Mouse (Mus musculus) neural tube, embryonic 14.5 days (tissue): ENCODE data around the gene Rnps1. TPM values are rescaled to one million over a fixed set of nuclear protein-coding genes. Genes with fewer than 3 reads are reported as not detected.
"Not testable (repeated sequence)": the region's sequence is repeated elsewhere in the genome, so short reads cannot be mapped to it uniquely, and the experiment has no call there.

ENCODE experiments used
- ATAC-seq: fragments of 200-750 bp; cut with Nextera tagmentation; 2 replicates; pipeline ENCODE4 v1.8.0; 2017; ENCODE audit warnings: low read depth, mild to moderate bottlenecking, moderate TSS enrichment, moderate library complexity
- H3K27ac ChIP-seq: fragments of 300-500 bp; sonication (generic); 2 replicates; pipeline ENCODE4 v1.5.1; 2014; ENCODE audit warnings: low read depth, mild to moderate bottlenecking, control low read depth, low read length, moderate library complexity, mixed read lengths
- H3K27me3 ChIP-seq: fragments of 300-500 bp; sonication (generic); 2 replicates; pipeline ENCODE4 v1.6.1; 2014; ENCODE audit warnings: low read length; ENCODE audit not compliant: control insufficient read depth, insufficient read depth
- H3K36me3 ChIP-seq: fragments of 300-500 bp; sonication (generic); 2 replicates; pipeline ENCODE4 v1.6.1; 2014; ENCODE audit warnings: low read length, mixed read lengths; ENCODE audit not compliant: control insufficient read depth, insufficient read depth
- H3K4me1 ChIP-seq: fragments of 300-500 bp; sonication (generic); 2 replicates; pipeline ENCODE4 v1.6.1; 2014; ENCODE audit warnings: low read length; ENCODE audit not compliant: control insufficient read depth, insufficient read depth
- H3K4me2 ChIP-seq: fragments of 300-500 bp; sonication (generic); 2 replicates; pipeline ENCODE4 v1.6.1; 2014; ENCODE audit warnings: mild to moderate bottlenecking, low read depth, low read length, control low read depth
- H3K4me3 ChIP-seq: fragments of 300-500 bp; sonication (generic); 2 replicates; pipeline ENCODE4 v1.5.1; 2014; ENCODE audit warnings: low read depth, low read length, control low read depth, mixed read lengths
- H3K9ac ChIP-seq: fragments of 300-500 bp; sonication (generic); replicated peaks from 2 replicates; pipeline ENCODE4 v1.6.1; 2014; ENCODE audit warnings: low read depth, mild to moderate bottlenecking, control low read depth, low read length, mixed read lengths
- H3K9me3 ChIP-seq: fragments of 300-500 bp; sonication (generic); 2 replicates; pipeline ENCODE4 v1.6.1; 2016; ENCODE audit warnings: low read length; ENCODE audit not compliant: control insufficient read depth
- WGBS: fragments of 180-500 bp; shearing (Covaris S2); extraction: QIAGEN DNeasy Blood & Tissue Kit; methylation state at CpG from one replicate; pipeline ENCODE4 v1.1.7; 2014; 5-methylcytosine and 5-hydroxymethylcytosine counted together
- polyA plus RNA-seq: library from polyadenylated mRNA; unstranded; fragments of >200 nt; fragmentation: Nextera tagmentation; extraction: Ambion mirVana; gene quantifications from 2 replicates; pipeline ENCODE4 v1.2.1, GENCODE M21; 2014

Rnps1 gene
- polyA plus RNA-seq, 1 experiment from 2014 or later = 285 TPM

DNA sequence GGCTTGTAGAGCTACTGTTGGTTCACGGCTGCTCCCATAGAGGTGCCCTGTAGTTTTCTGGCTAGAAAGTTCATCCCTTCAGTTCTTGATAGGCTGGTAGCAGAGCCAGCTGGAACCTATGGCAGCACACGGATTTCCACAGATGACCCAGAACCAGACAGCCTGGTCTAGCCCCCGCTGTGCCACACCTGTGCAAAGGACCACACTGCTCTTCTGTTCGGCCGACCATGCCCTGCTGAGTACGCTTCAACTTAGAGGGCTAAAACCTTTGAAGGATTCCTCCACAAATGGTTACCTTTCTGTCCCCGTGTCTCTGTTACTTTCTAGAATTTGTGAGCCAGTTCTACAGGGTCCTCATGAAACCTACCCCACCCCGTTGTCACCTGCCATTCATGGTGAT lies 11.0 kb downstream of the Rnps1 start:
- not testable (repeated sequence) for H3K9ac ChIP-seq, ATAC-seq, H3K27me3 ChIP-seq, H3K4me2 ChIP-seq, H3K9me3 ChIP-seq, H3K27ac ChIP-seq, H3K4me3 ChIP-seq
- peaks cover 13% of the 10 kb centered on the region for H3K4me1 ChIP-seq
- WGBS = 91% methylated on average over 5 of the region's 8 CpGs
- H3K36me3 ChIP-seq = peaks cover 39% of the 10 kb centered on the region

DNA sequence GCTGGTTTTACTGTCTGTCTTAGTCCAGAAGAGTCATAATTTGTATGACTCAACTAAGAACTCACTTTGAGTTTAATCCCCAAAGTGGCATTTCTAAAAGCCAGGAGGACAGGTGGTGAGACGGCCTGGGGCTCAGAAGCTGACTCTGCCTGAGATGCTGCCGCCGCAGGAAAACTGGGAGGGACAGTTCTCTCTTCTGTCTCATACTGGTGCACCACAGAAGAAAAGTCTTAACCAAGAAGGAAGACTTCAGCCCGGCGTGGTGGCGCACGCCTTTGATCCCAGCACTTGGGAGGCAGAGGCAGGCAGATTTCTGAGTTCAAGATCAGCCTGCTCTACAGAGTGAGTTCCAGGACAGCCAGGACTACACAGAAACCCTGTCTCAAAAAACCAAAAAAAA lies 11.5 kb downstream of the Rnps1 start:
- H3K27me3 ChIP-seq = no peaks in the 10 kb centered on the region
- peaks cover 33% of the 10 kb centered on the region for H3K36me3 ChIP-seq
- peaks cover 13% of the 10 kb centered on the region for H3K4me1 ChIP-seq
- no peak for ATAC-seq
- no peak overlapping the region for H3K9ac ChIP-seq
- no peak overlapping the region; the same call in 1 of the 2 replicates for H3K4me3 ChIP-seq
- peak overlapping the region; percentile 92; the same call in 1 of the 2 replicates for H3K27ac ChIP-seq
- no peak overlapping the region for H3K4me2 ChIP-seq
- WGBS = 87% methylated on average over 7 of the region's 7 CpGs
- H3K9me3 ChIP-seq = no peaks in the 10 kb centered on the region

DNA sequence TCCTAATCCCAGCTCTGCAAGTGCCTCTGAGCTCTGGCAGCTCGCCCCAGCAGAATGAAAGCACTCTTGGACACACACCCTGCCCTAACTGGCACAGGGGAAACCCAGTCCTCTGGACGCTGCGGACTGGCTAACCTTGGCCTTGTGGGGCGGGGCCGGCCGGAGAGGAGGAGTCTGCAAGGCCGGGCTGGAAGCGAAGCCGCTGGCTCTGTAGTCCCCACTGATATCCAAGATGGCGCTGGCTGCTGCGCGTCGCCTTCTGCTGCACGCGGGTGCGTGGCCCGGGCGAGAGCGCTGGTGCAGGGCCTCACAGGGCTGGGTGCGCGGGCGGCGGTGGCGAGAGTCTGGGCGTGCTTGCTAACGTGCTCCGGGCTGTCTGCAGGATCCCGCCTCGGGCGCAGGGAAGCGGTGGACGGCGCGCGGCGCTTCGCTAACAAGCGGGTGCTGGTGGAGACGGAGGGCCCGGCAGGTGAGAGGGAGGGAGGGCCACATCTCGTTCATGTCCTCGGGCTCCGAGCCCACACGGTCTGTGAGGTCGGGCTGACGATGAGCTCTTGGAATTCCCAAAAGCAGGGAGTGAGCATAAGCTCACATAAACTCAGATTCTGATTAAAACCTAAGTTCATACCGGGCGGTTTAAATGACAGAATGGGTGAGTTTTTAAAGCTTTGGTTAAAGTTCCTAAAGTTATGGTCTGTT lies 12.3 kb downstream of the Rnps1 start, which contains the start of gene Eci1:
Gene Eci1, plus strand, starts transcription at position 171 of the 699 bp plus-strand sequence.
- under 1% methylated on average over 47 of the region's 48 CpGs for WGBS
- peak; percentile 97 for ATAC-seq
- peaks cover 27% of the 10 kb centered on the region for H3K36me3 ChIP-seq
- no peaks in the 10 kb centered on the region for H3K27me3 ChIP-seq
- no peaks in the 10 kb centered on the region for H3K9me3 ChIP-seq
- H3K4me3 ChIP-seq = peak within 1 kb of the TSS; percentile 63
- peak within 1 kb of the TSS; percentile 92 for H3K27ac ChIP-seq
- peak within 1 kb of the TSS; percentile 83 for H3K9ac ChIP-seq
- H3K4me2 ChIP-seq = peak within 1 kb of the TSS; percentile 64
- peaks cover 13% of the 10 kb centered on the region for H3K4me1 ChIP-seq

DNA sequence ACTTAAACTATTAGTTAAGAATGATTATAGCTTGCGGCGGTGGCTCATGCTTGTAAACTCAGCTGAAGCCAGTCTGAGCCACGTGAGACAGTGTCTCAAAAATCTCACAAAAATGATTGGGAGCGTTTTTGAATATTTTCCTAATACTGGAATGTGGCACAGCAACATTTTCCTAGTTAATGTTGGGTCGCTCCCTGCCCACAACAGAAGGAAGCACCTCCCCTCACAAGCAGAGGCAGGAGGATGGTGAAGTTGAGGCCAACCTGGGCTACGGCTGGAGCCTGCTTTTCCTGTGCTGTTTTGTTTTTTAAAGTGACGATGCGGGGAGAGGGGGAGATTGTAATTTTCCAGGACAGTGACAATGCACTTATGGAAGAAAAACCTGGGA lies 12.8 kb downstream of the Rnps1 start:
- ATAC-seq = no peak
- WGBS = 2% methylated on average over 8 of the region's 8 CpGs
- peaks cover 23% of the 10 kb centered on the region for H3K36me3 ChIP-seq
- peak overlapping the region; percentile 92 for H3K27ac ChIP-seq
- no peaks in the 10 kb centered on the region for H3K27me3 ChIP-seq
- H3K9me3 ChIP-seq = no peaks in the 10 kb centered on the region
- H3K4me1 ChIP-seq = peaks cover 13% of the 10 kb centered on the region
- H3K4me2 ChIP-seq = peak overlapping the region; percentile 64
- H3K9ac ChIP-seq = peak overlapping the region; percentile 83; the same call in 1 of the 2 replicates
- H3K4me3 ChIP-seq = peak overlapping the region; percentile 63

DNA sequence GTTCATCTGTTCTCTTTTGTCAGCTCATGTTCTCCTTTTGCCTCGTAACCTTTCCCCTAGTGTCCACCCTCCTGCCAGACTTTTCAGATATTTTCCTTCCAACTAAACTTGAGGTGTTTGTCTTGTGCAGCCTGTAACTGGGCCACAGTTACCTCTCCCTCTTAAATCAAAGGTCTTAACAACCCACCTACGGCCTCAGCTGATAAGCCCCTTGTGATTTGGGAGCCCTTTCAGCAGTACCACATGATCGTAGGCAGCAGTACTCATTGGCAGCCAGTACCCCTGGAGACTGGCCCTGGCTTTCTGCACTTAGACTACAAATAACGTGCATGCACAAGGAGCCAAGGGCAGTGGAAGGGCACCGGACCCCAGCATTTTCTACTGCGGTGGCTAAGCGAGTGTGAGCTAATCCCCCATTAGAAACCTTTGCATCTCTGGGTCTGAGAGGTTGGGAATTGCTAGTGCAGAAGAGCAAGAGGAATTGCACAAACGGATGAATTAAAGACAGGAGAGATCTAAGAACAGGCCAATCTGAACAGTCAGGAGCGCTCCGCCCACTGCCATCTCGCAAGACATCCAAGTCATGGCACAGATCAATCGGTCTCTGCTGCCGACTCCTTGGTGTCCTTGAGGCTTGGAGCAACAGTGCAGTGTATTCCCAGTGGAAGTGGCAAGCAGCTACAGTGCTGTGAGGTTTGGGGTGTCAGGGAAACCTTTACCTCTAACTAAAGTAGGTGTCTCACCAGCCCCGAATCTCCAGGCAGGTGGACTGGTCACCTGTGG lies 15.0 kb downstream of the Rnps1 start:
- Histone ChIP-seq H3K9me3 (no peaks in the 10 kb centered on the region), H3K4me3 (no peak overlapping the region), H3K9ac (no peak overlapping the region), H3K36me3 (peaks cover 3% of the 10 kb centered on the region), H3K4me1 (peaks cover 13% of the 10 kb centered on the region), H3K4me2 (no peak overlapping the region), H3K27me3 (no peaks in the 10 kb centered on the region), H3K27ac (no peak overlapping the region)
- WGBS = 80% methylated on average over 14 of the region's 14 CpGs
- no peak for ATAC-seq

DNA sequence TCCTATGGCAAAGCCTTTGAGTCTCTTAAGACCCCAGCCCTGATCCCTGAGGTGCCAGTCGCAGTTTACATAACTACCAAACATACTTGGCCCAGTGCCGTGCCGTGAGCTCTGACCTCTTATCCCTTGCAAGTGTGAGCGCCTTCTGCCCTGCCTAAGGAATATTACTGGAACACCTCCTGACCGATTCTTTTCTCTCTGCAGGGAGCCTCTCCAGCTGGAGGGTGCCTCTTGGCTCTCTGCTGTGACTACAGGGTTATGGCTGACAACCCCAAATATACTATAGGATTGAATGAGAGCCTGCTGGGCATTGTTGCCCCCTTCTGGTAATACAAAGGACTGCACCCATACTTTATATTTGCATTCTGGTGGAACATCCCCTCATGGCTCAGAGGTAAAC lies 22.7 kb downstream of the Rnps1 start:
- H3K4me2 ChIP-seq = no peak overlapping the region
- peaks cover 20% of the 10 kb centered on the region for H3K36me3 ChIP-seq
- H3K4me3 ChIP-seq = no peak overlapping the region
- H3K4me1 ChIP-seq = no peaks in the 10 kb centered on the region
- WGBS = 71% methylated on average over 5 of the region's 5 CpGs
- H3K9ac ChIP-seq = no peak overlapping the region
- H3K27ac ChIP-seq = no peak overlapping the region
- ATAC-seq = 0 out of 2 replicates have a peak, but pooled peaks have one; percentile 28
- H3K27me3 ChIP-seq = no peaks in the 10 kb centered on the region
- H3K9me3 ChIP-seq = no peaks in the 10 kb centered on the region

DNA sequence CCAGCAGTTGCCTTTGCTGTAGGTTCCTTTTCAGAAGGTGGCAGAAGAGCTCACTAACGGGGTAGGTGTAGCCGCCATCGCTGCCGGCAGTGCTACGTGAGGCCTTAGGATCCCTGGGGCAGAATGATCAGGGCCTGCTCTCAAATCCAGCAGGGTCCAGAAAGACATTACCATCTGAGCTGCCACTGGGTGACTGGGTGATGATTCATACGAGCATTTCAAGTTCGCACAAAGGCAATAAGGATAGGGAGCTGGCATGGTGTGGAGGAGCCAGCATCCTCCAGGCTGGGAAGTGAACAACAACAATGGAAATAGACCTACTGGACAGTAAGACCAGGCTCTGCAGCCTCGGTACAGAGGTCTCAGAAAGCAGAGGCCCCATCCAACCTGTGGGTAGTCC lies 26.0 kb downstream of the Rnps1 start:
- no peak for ATAC-seq
- Histone ChIP-seq H3K4me3 (no peak overlapping the region), H3K9ac (no peak overlapping the region), H3K27ac (no peak overlapping the region), H3K4me1 (no peaks in the 10 kb centered on the region), H3K27me3 (no peaks in the 10 kb centered on the region), H3K9me3 (no peaks in the 10 kb centered on the region), H3K36me3 (peaks cover 45% of the 10 kb centered on the region), H3K4me2 (no peak overlapping the region)
- WGBS = 96% methylated on average over 8 of the region's 8 CpGs

DNA sequence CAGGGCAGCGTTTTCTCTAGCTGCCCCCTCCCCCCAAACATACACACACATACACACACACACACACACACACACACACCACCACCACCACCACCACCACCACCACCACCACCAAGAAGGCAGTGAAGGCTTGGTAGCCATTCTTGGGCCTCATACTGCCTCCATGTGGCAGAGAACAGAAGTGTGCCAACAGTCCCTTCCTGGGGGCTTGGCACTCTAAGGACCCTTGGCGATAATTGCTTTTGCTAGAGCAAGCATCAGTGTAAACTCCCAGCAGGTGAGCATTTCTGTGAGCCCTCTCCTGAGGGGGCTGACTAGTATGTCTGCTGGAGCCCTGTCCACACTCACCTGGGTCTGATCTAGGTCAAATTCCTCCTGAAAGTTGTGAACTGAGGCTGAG lies 26.8 kb downstream of the Rnps1 start:
- Histone ChIP-seq H3K36me3 (peaks cover 52% of the 10 kb centered on the region), H3K4me3 (no peak overlapping the region), H3K27ac (no peak overlapping the region), H3K27me3 (no peaks in the 10 kb centered on the region), H3K9me3 (no peaks in the 10 kb centered on the region), H3K9ac (no peak overlapping the region), H3K4me1 (no peaks in the 10 kb centered on the region), H3K4me2 (no peak overlapping the region)
- ATAC-seq = no peak
- 52% methylated on average over 2 of the region's 2 CpGs for WGBS

DNA sequence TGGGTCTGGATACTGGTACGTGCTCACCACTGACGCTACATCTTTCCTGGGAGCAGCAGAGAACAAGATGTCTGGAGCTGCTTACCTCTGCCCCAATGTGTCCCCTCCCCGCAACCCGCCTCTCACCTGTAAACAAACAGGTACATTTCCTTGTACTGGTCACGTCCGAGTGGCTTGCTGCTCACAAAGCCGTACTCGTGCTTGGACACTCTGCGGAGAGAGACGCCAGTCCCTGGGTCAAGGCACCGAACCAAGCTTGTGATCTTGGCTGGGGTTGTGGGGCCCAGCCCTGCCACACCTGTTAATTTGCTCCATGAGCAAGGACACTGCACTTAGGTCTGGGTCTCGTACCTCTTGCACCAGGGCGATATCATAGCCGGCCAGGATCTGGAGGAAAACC lies 27.7 kb downstream of the Rnps1 start:
- Histone ChIP-seq H3K27me3 (no peaks in the 10 kb centered on the region), H3K4me3 (no peak overlapping the region), H3K4me1 (no peaks in the 10 kb centered on the region), H3K4me2 (no peak overlapping the region), H3K9ac (no peak overlapping the region), H3K9me3 (no peaks in the 10 kb centered on the region), H3K27ac (no peak overlapping the region), H3K36me3 (peaks cover 62% of the 10 kb centered on the region)
- WGBS = 92% methylated on average over 14 of the region's 14 CpGs
- ATAC-seq = no peak
